Mouse (Mus musculus) retina, postnatal 1 day (tissue): Measurements from ENCODE around the gene Dap.

Experiments used
- DNase-seq: peaks from one replicate; pipeline ENCODE4 v3.0.0-alpha.2; 2012

The Dap gene

GRCm38 (mm10) chr15:31237898-31238297 is 13.8 kb downstream of the Dap start:
- no peak for DNase-seq

GRCm38 (mm10) chr15:31238611-31239010 is 14.5 kb downstream of the Dap start:
- DNase-seq: no peak

- no peak for DNase-seq
Measured at GRCm38 (mm10) chr15:31239713-31240112, 15.6 kb downstream of the Dap start.

- DNase-seq: no peak
Measured at GRCm38 (mm10) chr15:31240181-31240580, 16.1 kb downstream of the Dap start.

- no peak for DNase-seq
Measured at GRCm38 (mm10) chr15:31243260-31243659, 19.1 kb downstream of the Dap start.

- no peak for DNase-seq
Measured at GRCm38 (mm10) chr15:31244696-31245445, 20.8 kb downstream of the Dap start.

- no peak for DNase-seq
Measured at GRCm38 (mm10) chr15:31245934-31246333, 21.8 kb downstream of the Dap start.

- no peak for DNase-seq
Measured at GRCm38 (mm10) chr15:31247035-31247434, 22.9 kb downstream of the Dap start.

GRCm38 (mm10) chr15:31248882-31249281 is 24.8 kb downstream of the Dap start:
- DNase-seq: no peak

GRCm38 (mm10) chr15:31250027-31250426 is 25.9 kb downstream of the Dap start:
- no peak for DNase-seq

GRCm38 (mm10) chr15:31250676-31251075 is 26.6 kb downstream of the Dap start:
- peak; percentile 74 for DNase-seq

- DNase-seq: no peak
Measured at GRCm38 (mm10) chr15:31251189-31251588, 27.1 kb downstream of the Dap start.

GRCm38 (mm10) chr15:31252590-31253311 is 28.6 kb downstream of the Dap start:
- peak; percentile 67 for DNase-seq

- peak; percentile 20 for DNase-seq
Measured at GRCm38 (mm10) chr15:31253380-31253779, 29.3 kb downstream of the Dap start.

GRCm38 (mm10) chr15:31253963-31254362 is 29.8 kb downstream of the Dap start:
- no peak for DNase-seq

GRCm38 (mm10) chr15:31254939-31255535 is 30.9 kb downstream of the Dap start:
- no peak for DNase-seq

GRCm38 (mm10) chr15:31255762-31256161 is 31.6 kb downstream of the Dap start:
- no peak for DNase-seq

GRCm38 (mm10) chr15:31257329-31257728 is 33.2 kb downstream of the Dap start:
- DNase-seq: no peak

- no peak for DNase-seq
Measured at GRCm38 (mm10) chr15:31258029-31258692, 34.0 kb downstream of the Dap start.

- peak; percentile 30 for DNase-seq
Measured at GRCm38 (mm10) chr15:31258693-31259439, 34.8 kb downstream of the Dap start.

GRCm38 (mm10) chr15:31261094-31261493 is 37.0 kb downstream of the Dap start:
- no peak for DNase-seq

GRCm38 (mm10) chr15:31262361-31262760 is 38.2 kb downstream of the Dap start:
- DNase-seq: no peak

- DNase-seq: peak; percentile 89
Measured at GRCm38 (mm10) chr15:31264827-31265226, 40.7 kb downstream of the Dap start.
